Mouse (Mus musculus): ENCODE measurements around the gene Akirin2.

DNA sequence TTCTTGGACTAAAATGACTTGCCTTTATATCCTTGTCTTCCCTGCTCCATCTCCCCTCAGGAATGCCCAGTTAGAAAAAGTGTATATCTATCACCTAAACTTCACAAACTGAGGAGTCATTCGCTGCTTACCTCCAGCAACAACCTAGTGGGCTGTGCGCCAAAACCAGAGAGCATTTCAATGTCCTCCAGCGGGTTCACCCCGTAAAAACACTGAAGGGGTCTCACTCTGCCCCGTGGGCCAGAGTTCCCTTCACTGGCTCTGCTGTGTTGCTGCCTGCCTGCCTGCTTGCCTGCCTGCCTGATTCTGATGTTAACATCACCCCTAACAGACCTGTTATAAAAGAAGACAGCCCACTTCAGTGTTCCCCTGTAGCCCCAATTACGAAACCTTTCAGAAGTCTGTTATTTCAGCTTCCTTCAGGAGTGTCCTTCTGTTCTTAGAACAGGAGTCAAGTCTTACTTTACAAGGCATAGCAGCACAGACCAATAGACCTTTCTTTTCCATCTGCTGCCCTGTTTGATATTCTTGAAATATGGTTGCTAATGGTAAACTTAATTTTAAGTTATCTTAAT lies 62.9 kb downstream of the Akirin2 start:
- no peak for TF ChIP-seq CTCF (IDR thresholded peaks at IDR 0.05; ENCODE audit: borderline replicate concordance, extremely low read depth, insufficient read depth, insufficient read length)
- no peak for TF ChIP-seq POLR2A (IDR thresholded peaks at IDR 0.05; ENCODE audit: borderline replicate concordance, extremely low read depth, insufficient read depth, insufficient read length, poor library complexity, severe bottlenecking)

Data from brain, embryonic 14.5 days (tissue).